Mouse (Mus musculus): ENCODE data around the gene Alx3.

- TF ChIP-seq CTCF (IDR thresholded peaks at IDR 0.05; ENCODE audit: low read depth, low read length) (no peak), POLR2A (IDR thresholded peaks at IDR 0.05; ENCODE audit: borderline replicate concordance, low read depth, low read length) (no peak)
Measured at GRCm38 (mm10) chr3:107597586-107598389, 3.0 kb downstream of the Alx3 start.
